Mouse (Mus musculus): ENCODE results near the gene Etl4.

Etl4 gene

GRCm38 (mm10) chr2:19909171-19909899 lies at the start of gene Etl4:
Gene Etl4 (plus strand): TSS chr2:19909780.
- DNase-seq = peak; percentile 77 to 78

DNA sequence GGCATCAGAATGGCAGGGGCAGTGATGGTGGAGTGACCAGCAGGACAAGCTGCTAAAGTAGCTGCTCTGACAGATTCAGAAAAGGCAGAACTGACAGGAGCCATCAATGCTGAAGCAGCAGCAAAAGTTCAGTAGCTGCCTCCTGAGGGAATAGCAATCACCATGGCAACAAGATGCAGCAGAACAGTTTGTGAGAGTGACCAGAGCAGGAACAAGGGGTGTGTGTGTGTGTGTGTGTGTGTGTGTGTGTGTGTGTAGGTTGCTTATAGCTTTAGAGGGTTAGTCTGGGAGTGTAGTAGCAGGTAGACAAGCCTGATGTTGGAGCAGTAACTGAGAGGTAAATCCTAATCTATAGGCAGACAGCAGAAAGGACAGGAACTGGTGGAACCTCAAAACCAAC lies 40.4 kb upstream of the Etl4 start:
- DNase-seq = peak in 1 of 2 experiments; percentile 3

DNA sequence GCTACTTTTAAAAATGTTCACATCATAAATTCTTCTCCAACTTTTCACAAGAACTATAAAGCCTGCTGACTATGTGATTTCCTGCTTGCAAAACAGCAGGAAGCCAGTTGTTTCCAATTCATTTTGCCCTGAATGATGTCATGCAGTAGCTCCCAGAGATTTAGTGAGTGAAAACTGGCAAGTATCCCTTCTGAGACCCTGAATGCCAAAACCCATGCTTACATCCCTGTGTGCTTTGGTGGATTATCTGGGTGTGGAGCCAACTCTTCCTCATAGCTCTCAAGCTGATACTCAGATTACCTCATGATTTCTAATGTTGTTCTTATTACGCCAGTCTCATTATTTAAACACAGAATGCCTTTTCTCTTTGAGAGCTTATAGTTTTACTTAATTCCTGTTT lies 37.7 kb upstream of the Etl4 start:
- DNase-seq = peak; percentile 10 to 20

- DNase-seq = peak in 1 of 2 experiments; percentile 4
Observed at GRCm38 (mm10) chr2:19890875-19891274, 18.7 kb upstream of the Etl4 start.

- peak in 1 of 2 experiments; percentile 16 for DNase-seq
Observed at GRCm38 (mm10) chr2:19909900-19910780, 560 bp downstream of the Etl4 start.

- DNase-seq = no peak
Observed at GRCm38 (mm10) chr2:19910781-19911175, 1.2 kb downstream of the Etl4 start.

- DNase-seq = peak; percentile 75 to 77
Observed at GRCm38 (mm10) chr2:19919190-19919589, 9.6 kb downstream of the Etl4 start.

DNA sequence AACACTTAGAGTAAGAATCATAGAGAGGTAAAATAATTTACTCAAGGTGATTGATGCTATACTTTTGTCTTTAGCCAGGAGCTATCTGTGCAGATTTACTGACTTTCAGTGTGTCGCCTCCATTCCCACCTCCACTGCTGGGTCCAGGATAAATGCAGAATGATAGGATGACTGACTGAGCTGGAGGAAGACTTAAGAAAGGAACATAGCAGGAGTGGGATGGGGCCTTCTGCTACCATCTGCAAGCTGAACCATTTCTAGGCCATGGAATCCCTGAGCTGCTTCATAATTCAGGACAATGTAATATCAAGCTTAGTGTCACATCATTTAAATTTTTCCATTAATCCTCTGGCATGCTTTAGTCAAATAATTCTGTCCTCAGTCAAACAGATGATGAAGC lies 20.4 kb downstream of the Etl4 start:
- no peak for DNase-seq

- no peak for DNase-seq
Observed at GRCm38 (mm10) chr2:19933836-19934235, 24.3 kb downstream of the Etl4 start.

- DNase-seq = no peak
Observed at GRCm38 (mm10) chr2:19945205-19945604, 35.6 kb downstream of the Etl4 start.

DNA sequence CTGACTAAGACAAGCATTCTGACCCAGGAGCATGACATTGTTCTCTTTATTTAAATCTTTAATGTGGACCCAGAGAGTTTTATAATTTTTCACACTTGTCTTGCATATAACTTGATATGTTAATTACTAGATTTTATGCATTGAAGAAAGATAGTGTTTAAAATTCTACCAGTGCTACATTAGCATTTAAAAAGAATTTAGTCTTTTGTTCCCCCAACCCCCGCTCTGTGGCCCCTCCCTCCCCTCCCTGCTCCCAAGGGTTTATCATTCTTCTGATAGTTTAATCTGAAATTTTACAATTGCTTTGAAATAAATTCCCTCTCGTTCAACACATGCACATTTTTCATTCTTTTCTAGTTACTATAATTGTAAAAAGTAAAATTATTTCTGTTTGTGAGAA lies 43.4 kb downstream of the Etl4 start:
- DNase-seq = no peak

DNA sequence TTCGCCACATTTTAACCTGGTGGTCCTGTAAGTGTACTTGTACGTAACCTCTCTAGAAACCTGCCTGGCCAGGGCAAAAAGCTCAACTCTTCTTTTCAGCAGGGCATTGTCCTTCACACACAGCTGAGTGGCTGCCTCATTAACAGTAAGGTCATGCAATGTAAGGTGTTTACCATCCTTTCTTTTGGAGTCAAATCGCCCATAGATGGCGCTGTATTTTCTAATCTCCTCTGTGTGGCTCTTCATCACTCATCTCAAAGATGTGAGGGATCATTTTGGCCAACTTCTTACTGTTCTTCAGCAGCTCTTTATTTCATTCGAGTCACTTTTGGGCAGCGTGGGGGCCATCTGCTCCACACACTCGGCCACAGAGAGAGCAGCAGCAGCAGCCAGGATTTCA lies 56.9 kb downstream of the Etl4 start:
- peak; percentile 21 to 42 for DNase-seq

GRCm38 (mm10) chr2:20037671-20038070 lies 128.1 kb downstream of the Etl4 start:
- peak in 1 of 2 experiments; percentile 2 for DNase-seq

- no peak for DNase-seq
Observed at GRCm38 (mm10) chr2:20072377-20072776, 162.8 kb downstream of the Etl4 start.

GRCm38 (mm10) chr2:20076118-20076796 lies 166.7 kb downstream of the Etl4 start:
- no peak for DNase-seq

GRCm38 (mm10) chr2:20084781-20085180 lies 175.2 kb downstream of the Etl4 start:
- peak in 1 of 2 experiments; percentile 2 for DNase-seq

DNA sequence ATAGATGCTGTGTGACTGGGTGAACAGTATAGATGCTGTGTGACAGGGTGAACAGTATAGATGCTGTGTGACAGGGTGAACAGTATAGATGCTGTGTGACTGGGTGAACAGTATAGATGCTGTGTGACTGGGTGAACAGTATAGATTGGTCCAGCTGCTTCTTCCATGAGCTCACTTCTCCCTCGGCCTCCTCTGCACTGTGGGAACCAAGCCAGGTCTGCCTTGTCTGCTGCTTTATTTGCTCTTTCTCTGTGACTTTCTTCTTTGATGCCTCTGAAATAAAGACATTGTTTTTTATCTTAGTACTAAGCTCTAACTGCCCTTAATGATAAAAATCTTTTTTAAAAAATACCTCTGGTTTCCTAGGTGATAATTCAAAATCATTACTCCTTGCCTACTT lies 195.9 kb downstream of the Etl4 start:
- no peak for DNase-seq

DNA sequence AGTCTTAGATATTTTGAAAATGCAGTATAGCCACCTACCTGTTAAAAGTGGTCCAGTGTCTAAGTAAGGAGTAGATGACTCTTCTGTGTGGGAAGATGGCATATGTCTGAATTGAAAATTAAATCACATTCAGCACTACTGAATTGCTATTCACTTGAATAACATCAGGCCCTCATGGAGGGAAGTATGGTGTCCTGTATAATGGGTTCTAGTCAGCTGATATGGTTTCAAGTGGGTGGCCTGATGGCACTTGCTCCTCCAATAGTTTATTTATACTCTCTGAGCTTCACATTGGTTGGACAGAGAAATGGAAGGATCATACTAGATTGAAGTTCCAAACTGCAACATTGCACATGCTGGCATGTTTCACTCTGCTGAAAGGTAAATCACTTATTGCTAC lies 202.1 kb downstream of the Etl4 start:
- DNase-seq = no peak

DNA sequence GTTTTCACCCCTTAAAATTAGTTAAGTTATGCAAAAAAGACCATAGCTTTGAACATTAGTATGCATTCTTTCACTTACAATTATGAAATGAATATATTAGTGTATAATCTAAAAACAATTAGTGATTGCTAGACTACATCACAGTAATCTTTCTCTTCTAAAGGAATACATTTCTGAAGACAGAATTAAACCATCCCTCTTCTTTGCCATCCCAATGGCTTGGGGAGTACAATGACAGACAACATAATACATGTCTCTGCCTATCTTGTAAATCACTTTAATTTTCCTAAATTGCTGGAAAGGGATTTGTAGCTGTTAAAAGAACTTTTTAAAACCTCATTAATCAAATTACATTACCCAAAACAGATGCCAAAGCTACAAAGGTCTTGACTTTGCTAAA lies 216.3 kb downstream of the Etl4 start:
- no peak for DNase-seq

DNA sequence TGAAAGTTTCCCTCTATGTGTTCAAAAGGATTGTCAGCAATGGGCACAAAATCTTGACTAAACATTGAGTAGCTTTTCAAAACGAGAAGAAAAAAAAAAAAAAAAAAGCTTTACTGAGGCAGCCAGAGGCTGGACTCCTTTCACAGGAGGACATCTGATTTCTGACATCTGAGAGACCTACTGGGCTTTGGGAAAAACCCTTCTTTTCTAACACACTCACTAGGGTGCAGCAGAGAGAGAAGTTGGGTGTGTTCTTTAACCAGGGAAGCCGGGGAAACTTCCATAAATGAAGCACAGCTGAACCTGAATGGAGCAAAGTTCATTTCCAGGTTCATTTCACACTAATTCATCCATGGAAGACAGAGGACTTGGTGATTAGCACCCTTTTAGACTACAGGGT lies 222.2 kb downstream of the Etl4 start:
- no peak for DNase-seq

DNA sequence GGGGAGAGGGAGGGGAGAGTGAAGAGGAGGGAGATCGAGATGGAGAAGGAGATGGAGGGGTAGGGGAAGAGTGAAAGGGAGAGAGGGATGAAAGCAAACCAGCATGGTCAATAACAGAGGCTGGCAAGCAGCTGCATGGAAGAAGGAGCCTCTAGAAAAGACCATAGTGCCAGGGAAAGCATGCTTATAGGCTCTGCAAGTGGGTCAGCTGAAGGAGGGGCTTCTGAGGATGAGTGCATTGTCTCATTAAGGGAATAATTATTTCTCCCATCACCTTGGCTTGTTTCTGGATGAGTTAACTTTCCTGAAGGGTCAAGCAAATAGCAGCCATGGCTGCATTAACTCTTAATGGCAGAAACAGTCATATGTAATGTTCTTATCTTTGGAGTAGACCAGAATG lies 228.8 kb downstream of the Etl4 start:
- no peak for DNase-seq

DNA sequence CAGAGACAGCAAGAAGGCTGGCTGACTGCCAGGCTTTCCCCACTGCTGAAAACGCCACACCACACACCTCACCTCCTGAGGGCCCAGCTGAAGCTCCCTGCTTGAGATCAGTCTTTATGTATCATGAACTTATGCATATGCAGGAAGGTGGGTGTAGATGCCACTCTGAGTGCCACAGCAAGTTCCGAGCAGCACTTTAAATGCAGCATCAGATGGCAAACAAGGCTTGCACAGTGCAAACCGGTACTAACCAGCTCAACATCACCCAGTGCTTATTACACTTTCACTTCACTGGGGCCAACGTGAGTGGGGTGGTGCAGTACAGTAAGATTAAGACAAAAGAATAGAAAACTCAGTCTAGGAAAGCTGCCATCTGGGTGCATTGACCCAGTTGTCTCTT lies 235.8 kb downstream of the Etl4 start:
- DNase-seq = peak; percentile 12 to 13

GRCm38 (mm10) chr2:20167073-20167472 lies 257.5 kb downstream of the Etl4 start:
- peak; percentile 17 to 34 for DNase-seq
